15 mouse cellular contexts compared by ENCODE assay signal in genomic region chr1:74335033-74335432, GRCm38 (mm10). TPM values are rescaled to one million over a fixed set of nuclear protein-coding genes. Genes with fewer than 3 reads are reported as not detected.
DNase-seq lines count a peak whose midpoint lies in the region; ATAC-seq and TF ChIP-seq lines count a peak whose summit lies in the region.
"Had no signal": no experiment of that assay in that cellular context is flagged by ENCODE, and none has a peak within 500 bp of the region (broad histone marks: within the 10 kb centered on the region; RNA-seq: fewer than 3 reads in every experiment).

No protein-coding gene starts in this region.

- no peaks in the 10 kb centered on the region for H3K27me3 ChIP-seq in heart, postnatal 0 days (ENCODE audit: control insufficient read depth, insufficient read depth, low read length)
- no peaks in the 10 kb centered on the region for H3K27me3 ChIP-seq in stomach, postnatal 0 days (ENCODE audit: control insufficient read depth, insufficient read depth, low read length)
- H3K27me3 ChIP-seq: embryonic facial prominence, embryonic 12.5 days; hindbrain, embryonic 15.5 days; limb, embryonic 12.5 days; midbrain, embryonic 12.5 days had no signal

- DNase-seq in heart, adult 18-20 months = peak; percentile 53 to 78
- DNase-seq in heart, postnatal 4 days = no peak
- DNase-seq in 3T3-L1 (ENCODE audit: low read depth, low spot score) = peak; percentile 31
- peak; percentile 16 for DNase-seq in Muller cell, postnatal 12 days (ENCODE audit: inconsistent ontology term)
- DNase-seq in heart, postnatal 0 days (ENCODE audit: low spot score) = no peak
- no peak for DNase-seq in stomach, postnatal 0 days (ENCODE audit: low spot score)
- no peak for DNase-seq in frontal cortex, postnatal 10 days (ENCODE audit: low spot score in 2 of 2)
- DNase-seq: adrenal gland, postnatal 36 days; kidney, postnatal 4 days; lung, postnatal 36 days; thymus, postnatal 36 days had no signal

- no peak; the same call in 1 of the 2 replicates for TF ChIP-seq EP300 in heart, postnatal 0 days (IDR thresholded peaks at IDR 0.05; ENCODE audit: low read depth)
- TF ChIP-seq EP300 in stomach, postnatal 0 days (optimal IDR thresholded peaks at IDR 0.05) = no peak

- H3K4me3 ChIP-seq in heart, postnatal 0 days (ENCODE audit: low read depth, low read length) = no peak overlapping the region
- H3K4me3 ChIP-seq in stomach, postnatal 0 days (ENCODE audit: low read depth, low read length) = no peak overlapping the region
- H3K4me3 ChIP-seq: embryonic facial prominence, embryonic 12.5 days; hindbrain, embryonic 15.5 days; limb, embryonic 12.5 days; midbrain, embryonic 12.5 days had no signal

- H3K27ac ChIP-seq in heart, postnatal 0 days (ENCODE audit: low read depth) = peak overlapping the region; percentile 63
- H3K27ac ChIP-seq in stomach, postnatal 0 days (replicated peaks) = no peak overlapping the region
- H3K27ac ChIP-seq: embryonic facial prominence, embryonic 12.5 days; hindbrain, embryonic 15.5 days; limb, embryonic 12.5 days; midbrain, embryonic 12.5 days had no signal

- no peaks in the 10 kb centered on the region for H3K36me3 ChIP-seq in heart, postnatal 0 days (replicated peaks; ENCODE audit: control insufficient read depth, insufficient read depth, low read length)
- H3K36me3 ChIP-seq in stomach, postnatal 0 days (ENCODE audit: control insufficient read depth, insufficient read depth, low read length) = no peaks in the 10 kb centered on the region
- H3K36me3 ChIP-seq: embryonic facial prominence, embryonic 12.5 days; hindbrain, embryonic 15.5 days; midbrain, embryonic 12.5 days had no signal

- peaks cover 68% of the 10 kb centered on the region for H3K4me1 ChIP-seq in heart, postnatal 0 days (ENCODE audit: control insufficient read depth, insufficient read depth)
- no peaks in the 10 kb centered on the region for H3K4me1 ChIP-seq in stomach, postnatal 0 days (replicated peaks; ENCODE audit: control insufficient read depth, insufficient read depth)

- no peaks in the 10 kb centered on the region for H3K9me3 ChIP-seq in heart, postnatal 0 days (replicated peaks; ENCODE audit: control insufficient read depth, low read length)
- no peaks in the 10 kb centered on the region for H3K9me3 ChIP-seq in stomach, postnatal 0 days (ENCODE audit: control insufficient read depth, low read length)
- H3K9me3 ChIP-seq: embryonic facial prominence, embryonic 12.5 days; hindbrain, embryonic 15.5 days; limb, embryonic 12.5 days; midbrain, embryonic 12.5 days had no signal

- peak overlapping the region; percentile 77 for H3K4me2 ChIP-seq in heart, postnatal 0 days (ENCODE audit: low read depth, low read length)
- no peak overlapping the region for H3K4me2 ChIP-seq in stomach, postnatal 0 days (replicated peaks; ENCODE audit: low read depth)
- H3K4me2 ChIP-seq: embryonic facial prominence, embryonic 12.5 days; hindbrain, embryonic 15.5 days; limb, embryonic 12.5 days; midbrain, embryonic 12.5 days had no signal

- ATAC-seq in heart, postnatal 0 days (ENCODE audit: insufficient read depth, low read depth) = no peak
- no peak for ATAC-seq in stomach, postnatal 0 days (ENCODE audit: low FRiP score, low TSS enrichment)

- WGBS in heart, postnatal 0 days = 49% methylated on average over 4 of the region's 4 CpGs
- WGBS in stomach, postnatal 0 days = 58% methylated on average over 4 of the region's 4 CpGs

- no peak for TF ChIP-seq CTCF in heart, postnatal 0 days (IDR thresholded peaks at IDR 0.05; ENCODE audit: low read depth)
- no peak for TF ChIP-seq CTCF in stomach, postnatal 0 days (IDR thresholded peaks at IDR 0.05; ENCODE audit: low read depth)

- H3K9ac ChIP-seq in heart, postnatal 0 days (replicated peaks; ENCODE audit: low read depth, low read length) = no peak overlapping the region
- H3K9ac ChIP-seq in stomach, postnatal 0 days (ENCODE audit: low read length) = no peak overlapping the region
- H3K9ac ChIP-seq: embryonic facial prominence, embryonic 12.5 days; hindbrain, embryonic 15.5 days; limb, embryonic 12.5 days; midbrain, embryonic 12.5 days had no signal

RNA-seq across cellular contexts. Expression of gene Catip, which starts 26.9 kb away (rescaled TPM):
- total RNA-seq in heart, adult 18-20 months (2021) = under 1 TPM in 1 of 2 experiments, not detected in 1; 0.44 TPM
- total RNA-seq in heart, postnatal 4 days (2021) = under 1 TPM; 0.32 to 0.33 TPM
- total RNA-seq in heart, postnatal 0 days (2014; rRNA removed; ENCODE audit: low replicate concordance) = 0.12 TPM in 1 of 2 replicates, not detected in the other
- polyA plus RNA-seq in heart, postnatal 0 days (2015; fragmentation: Nextera tagmentation; extraction: Ambion mirVana) = 0.51 and 0.61 TPM in 2 replicates
- polyA plus RNA-seq in stomach, postnatal 0 days (2015; fragmentation: Nextera tagmentation; extraction: Ambion mirVana) = 0.50 and 0.73 TPM in 2 replicates

RNA-seq across cellular contexts. Expression of gene Tmbim1, which starts 29.6 kb away (rescaled TPM):
- total RNA-seq in heart, adult 18-20 months (2021) = 10 to 100 TPM; 40.2 to 46.3 TPM
- total RNA-seq in heart, postnatal 4 days (2021) = 10 to 100 TPM; 43.4 to 44.3 TPM
- 55.7 and 100 TPM in 2 replicates for total RNA-seq in heart, postnatal 0 days (2014; rRNA removed; ENCODE audit: low replicate concordance)
- polyA plus RNA-seq in heart, postnatal 0 days (2015; fragmentation: Nextera tagmentation; extraction: Ambion mirVana) = 41.6 and 44.9 TPM in 2 replicates
- polyA plus RNA-seq in stomach, postnatal 0 days (2015; fragmentation: Nextera tagmentation; extraction: Ambion mirVana) = 109 and 118 TPM in 2 replicates

RNA-seq across cellular contexts. Expression of gene Slc11a1, which starts 40.0 kb away (rescaled TPM):
- 1 to 10 TPM; 5.3 to 5.4 TPM for total RNA-seq in heart, adult 18-20 months (2021)
- total RNA-seq in heart, postnatal 4 days (2021) = 1 to 10 TPM; 1.7 to 3.4 TPM
- 2.0 and 2.5 TPM in 2 replicates for total RNA-seq in heart, postnatal 0 days (2014; rRNA removed; ENCODE audit: low replicate concordance)
- polyA plus RNA-seq in heart, postnatal 0 days (2015; fragmentation: Nextera tagmentation; extraction: Ambion mirVana) = 1.6 and 1.8 TPM in 2 replicates
- 3.0 and 3.8 TPM in 2 replicates for polyA plus RNA-seq in stomach, postnatal 0 days (2015; fragmentation: Nextera tagmentation; extraction: Ambion mirVana)

RNA-seq across cellular contexts. Expression of gene Pnkd, which starts 50.3 kb away (rescaled TPM):
- 100 to 1,000 TPM; 138 to 151 TPM for total RNA-seq in heart, adult 18-20 months (2021)
- total RNA-seq in heart, postnatal 4 days (2021) = 100 to 1,000 TPM; 198 to 211 TPM
- 221 and 310 TPM in 2 replicates for total RNA-seq in heart, postnatal 0 days (2014; rRNA removed; ENCODE audit: low replicate concordance)
- 345 and 362 TPM in 2 replicates for polyA plus RNA-seq in heart, postnatal 0 days (2015; fragmentation: Nextera tagmentation; extraction: Ambion mirVana)
- polyA plus RNA-seq in stomach, postnatal 0 days (2015; fragmentation: Nextera tagmentation; extraction: Ambion mirVana) = 84.8 and 88.2 TPM in 2 replicates

RNA-seq across cellular contexts. Expression of gene Aamp, which starts 50.5 kb away (rescaled TPM):
- total RNA-seq in heart, adult 18-20 months (2021) = 100 to 1,000 TPM in 1 of 2 experiments, 10 to 100 TPM in 1; 99.8 to 102 TPM
- total RNA-seq in heart, postnatal 4 days (2021) = 100 to 1,000 TPM; 103 to 105 TPM
- total RNA-seq in heart, postnatal 0 days (2014; rRNA removed; ENCODE audit: low replicate concordance) = 125 and 146 TPM in 2 replicates
- polyA plus RNA-seq in heart, postnatal 0 days (2015; fragmentation: Nextera tagmentation; extraction: Ambion mirVana) = 162 and 165 TPM in 2 replicates
- polyA plus RNA-seq in stomach, postnatal 0 days (2015; fragmentation: Nextera tagmentation; extraction: Ambion mirVana) = 154 and 157 TPM in 2 replicates

Comparison
In these comparisons a context has a peak if more than half of its experiments do, and no peak if none do; other contexts are left out.
1. DNase-seq: peak in heart, adult 18-20 months (2 of 2), 3T3-L1 (single experiment) and Muller cell, postnatal 12 days (single experiment); none in heart, postnatal 4 days (single experiment), heart, postnatal 0 days (single experiment), stomach, postnatal 0 days (single experiment) and frontal cortex, postnatal 10 days (0 of 2).